Mouse (Mus musculus): ENCODE results near the gene Fcer1g. TPM values are rescaled to one million over a fixed set of nuclear protein-coding genes. Genes with fewer than 3 reads are reported as not detected.

Fcer1g gene
- polyA plus RNA-seq, 1 experiment from 2014 or later: 28.0 TPM

- 51% methylated on average over 4 of the region's 4 CpGs for WGBS
- Histone ChIP-seq H3K9me3 (replicated peaks) (no peaks in the 10 kb centered on the region), H3K9ac (no peak overlapping the region), H3K27me3 (no peaks in the 10 kb centered on the region), H3K36me3 (no peaks in the 10 kb centered on the region), H3K4me1 (replicated peaks) (peaks cover 6% of the 10 kb centered on the region), H3K4me3 (no peak overlapping the region), H3K4me2 (no peak overlapping the region), H3K27ac (no peak overlapping the region)
- ATAC-seq (replicated peaks; ENCODE audit: insufficient number of reproducible peaks, insufficient read depth, low FRiP score, low read depth): no peak
Observed at GRCm38 (mm10) chr1:171226780-171227179, 7.4 kb downstream of the Fcer1g start.

- ATAC-seq (replicated peaks; ENCODE audit: insufficient number of reproducible peaks, insufficient read depth, low FRiP score, low read depth): no peak
- 0 out of 2 replicates have a peak within 1 kb of the TSS, but pooled peaks have one; percentile 5 for H3K27ac ChIP-seq
- no peaks in the 10 kb centered on the region for H3K27me3 ChIP-seq
- H3K9me3 ChIP-seq (replicated peaks): no peaks in the 10 kb centered on the region
- no peak within 1 kb of the TSS for H3K4me2 ChIP-seq
- WGBS: 76% methylated on average over 5 of the region's 5 CpGs
- H3K36me3 ChIP-seq: peaks cover 4% of the 10 kb centered on the region; the same call in 1 of the 2 replicates
- no peak within 1 kb of the TSS for H3K4me3 ChIP-seq
- H3K9ac ChIP-seq: no peak within 1 kb of the TSS
- peaks cover 15% of the 10 kb centered on the region for H3K4me1 ChIP-seq (replicated peaks)
Observed at GRCm38 (mm10) chr1:171224857-171225256, 9.3 kb downstream of the Fcer1g start, which contains the start of gene Apoa2. TSS of gene Apoa2 (plus strand) at chr1:171225054.

GRCm38 (mm10) chr1:171223796-171224195 lies 10.4 kb downstream of the Fcer1g start:
- no peak for ATAC-seq (replicated peaks; ENCODE audit: insufficient number of reproducible peaks, insufficient read depth, low FRiP score, low read depth)
- H3K4me3 ChIP-seq: no peak overlapping the region
- WGBS: 53% methylated on average over 2 of the region's 2 CpGs
- no peaks in the 10 kb centered on the region for H3K9me3 ChIP-seq (replicated peaks)
- peaks cover 13% of the 10 kb centered on the region; the same call in 1 of the 2 replicates for H3K36me3 ChIP-seq
- no peak overlapping the region for H3K4me2 ChIP-seq
- no peak overlapping the region for H3K9ac ChIP-seq
- 0 out of 2 replicates have a peak overlapping the region, but pooled peaks have one; percentile 5 for H3K27ac ChIP-seq
- no peaks in the 10 kb centered on the region for H3K27me3 ChIP-seq
- H3K4me1 ChIP-seq (replicated peaks): peaks cover 15% of the 10 kb centered on the region

- Histone ChIP-seq H3K4me3 (peak overlapping the region; percentile 60), H3K9me3 (replicated peaks) (no peaks in the 10 kb centered on the region), H3K4me2 (peak overlapping the region; percentile 81), H3K4me1 (replicated peaks) (peaks cover 15% of the 10 kb centered on the region), H3K9ac (peak overlapping the region; percentile 56), H3K27ac (peak overlapping the region; percentile 94), H3K27me3 (no peaks in the 10 kb centered on the region), H3K36me3 (peaks cover 17% of the 10 kb centered on the region; the same call in 1 of the 2 replicates)
- no peak for ATAC-seq (replicated peaks; ENCODE audit: insufficient number of reproducible peaks, insufficient read depth, low FRiP score, low read depth)
- 79% methylated on average over 6 of the region's 6 CpGs for WGBS
Observed at GRCm38 (mm10) chr1:171223168-171223567, 11.0 kb downstream of the Fcer1g start.

- no peaks in the 10 kb centered on the region for H3K27me3 ChIP-seq
- H3K4me3 ChIP-seq: peak within 1 kb of the TSS; percentile 60
- peak within 1 kb of the TSS; percentile 81 for H3K4me2 ChIP-seq
- 2% methylated on average over 28 of the region's 28 CpGs for WGBS
- peaks cover 21% of the 10 kb centered on the region; the same call in 1 of the 2 replicates for H3K36me3 ChIP-seq
- no peaks in the 10 kb centered on the region for H3K9me3 ChIP-seq (replicated peaks)
- peak; percentile 97 for ATAC-seq (replicated peaks; ENCODE audit: insufficient number of reproducible peaks, insufficient read depth, low FRiP score, low read depth)
- peak within 1 kb of the TSS; percentile 94 for H3K27ac ChIP-seq
- peak within 1 kb of the TSS; percentile 56 for H3K9ac ChIP-seq
- peaks cover 15% of the 10 kb centered on the region for H3K4me1 ChIP-seq (replicated peaks)
Observed at GRCm38 (mm10) chr1:171222238-171223155, 11.7 kb downstream of the Fcer1g start, which contains the start of gene Tomm40l. TSS of gene Tomm40l (minus strand) at chr1:171222514.

- no peaks in the 10 kb centered on the region for H3K9me3 ChIP-seq (replicated peaks)
- no peaks in the 10 kb centered on the region for H3K27me3 ChIP-seq
- WGBS: 8% methylated on average over 22 of the region's 22 CpGs
- H3K27ac ChIP-seq: peak overlapping the region; percentile 32
- peak overlapping the region; percentile 60 for H3K4me3 ChIP-seq
- H3K4me1 ChIP-seq (replicated peaks): peaks cover 17% of the 10 kb centered on the region
- peak overlapping the region; percentile 48 for H3K9ac ChIP-seq
- ATAC-seq (replicated peaks; ENCODE audit: insufficient number of reproducible peaks, insufficient read depth, low FRiP score, low read depth): 0 out of 2 replicates have a peak, but pooled peaks have one; percentile 1
- H3K4me2 ChIP-seq: peak overlapping the region; percentile 81
- H3K36me3 ChIP-seq: peaks cover 21% of the 10 kb centered on the region; the same call in 1 of the 2 replicates
Observed at GRCm38 (mm10) chr1:171221281-171222193, 12.6 kb downstream of the Fcer1g start.

GRCm38 (mm10) chr1:171220871-171221270 lies 13.3 kb downstream of the Fcer1g start:
- Histone ChIP-seq H3K4me1 (replicated peaks) (peaks cover 22% of the 10 kb centered on the region), H3K4me2 (peak overlapping the region; percentile 81), H3K9me3 (replicated peaks) (no peaks in the 10 kb centered on the region), H3K27me3 (no peaks in the 10 kb centered on the region), H3K9ac (0 out of 2 replicates have a peak overlapping the region, but pooled peaks have one; percentile 5), H3K4me3 (peak overlapping the region; percentile 60), H3K36me3 (peaks cover 21% of the 10 kb centered on the region; the same call in 1 of the 2 replicates), H3K27ac (no peak overlapping the region)
- WGBS: 9% methylated on average over 10 of the region's 10 CpGs
- ATAC-seq (replicated peaks; ENCODE audit: insufficient number of reproducible peaks, insufficient read depth, low FRiP score, low read depth): no peak

GRCm38 (mm10) chr1:171216241-171216955 lies 17.8 kb downstream of the Fcer1g start:
- H3K4me3 ChIP-seq: no peak overlapping the region
- no peak overlapping the region for H3K27ac ChIP-seq
- no peaks in the 10 kb centered on the region for H3K9me3 ChIP-seq (replicated peaks)
- ATAC-seq (replicated peaks; ENCODE audit: insufficient number of reproducible peaks, insufficient read depth, low FRiP score, low read depth): no peak
- peaks cover 21% of the 10 kb centered on the region; the same call in 1 of the 2 replicates for H3K36me3 ChIP-seq
- H3K27me3 ChIP-seq: no peaks in the 10 kb centered on the region
- WGBS: 74% methylated on average over 18 of the region's 18 CpGs
- no peak overlapping the region for H3K9ac ChIP-seq
- H3K4me1 ChIP-seq (replicated peaks): peaks cover 12% of the 10 kb centered on the region
- H3K4me2 ChIP-seq: peak overlapping the region; percentile 6; the same call in 1 of the 2 replicates

GRCm38 (mm10) chr1:171213801-171214496 lies 20.2 kb downstream of the Fcer1g start, which contains the start of gene Nr1i3:
TSS of gene Nr1i3 (plus strand) at chr1:171213970.
- Histone ChIP-seq H3K4me2 (no peak within 1 kb of the TSS), H3K9ac (no peak within 1 kb of the TSS), H3K36me3 (peaks cover 8% of the 10 kb centered on the region; the same call in 1 of the 2 replicates), H3K4me3 (no peak within 1 kb of the TSS), H3K4me1 (replicated peaks) (0 out of 2 replicates have a peak, but pooled peaks cover 7% of the 10 kb centered on the region), H3K27me3 (no peaks in the 10 kb centered on the region), H3K9me3 (replicated peaks) (no peaks in the 10 kb centered on the region), H3K27ac (no peak within 1 kb of the TSS)
- ATAC-seq (replicated peaks; ENCODE audit: insufficient number of reproducible peaks, insufficient read depth, low FRiP score, low read depth): no peak
- 71% methylated on average over 10 of the region's 10 CpGs for WGBS

- Histone ChIP-seq H3K27me3 (no peaks in the 10 kb centered on the region), H3K27ac (no peak overlapping the region), H3K4me1 (replicated peaks) (0 out of 2 replicates have a peak, but pooled peaks cover 7% of the 10 kb centered on the region), H3K9ac (no peak overlapping the region), H3K4me3 (no peak overlapping the region), H3K9me3 (replicated peaks) (no peaks in the 10 kb centered on the region), H3K4me2 (no peak overlapping the region), H3K36me3 (0 out of 2 replicates have a peak, but pooled peaks cover under 1% of the 10 kb centered on the region)
- WGBS: 62% methylated on average over 3 of the region's 3 CpGs
- no peak for ATAC-seq (replicated peaks; ENCODE audit: insufficient number of reproducible peaks, insufficient read depth, low FRiP score, low read depth)
Observed at GRCm38 (mm10) chr1:171212854-171213253, 21.3 kb downstream of the Fcer1g start.

Data from heart, embryonic 15.5 days (tissue).